Mouse (Mus musculus) midbrain, embryonic 14.5 days (tissue): ENCODE results near the gene Dcn. TPM values are rescaled to one million over a fixed set of nuclear protein-coding genes. Genes with fewer than 3 reads are reported as not detected.

ENCODE experiments used
- ATAC-seq: fragments of 200-750 bp; cut with Nextera tagmentation; 2 replicates; pipeline ENCODE4 v1.8.0; 2017; ENCODE audit warnings: moderate number of reproducible peaks, moderate library complexity; ENCODE audit not compliant: low FRiP score, low TSS enrichment
- DNase-seq: peaks from one replicate; pipeline ENCODE4 v3.0.0-alpha.2; 2015
- H3K27ac ChIP-seq: fragments of 300-500 bp; sonication (generic); replicated peaks from 2 replicates; pipeline ENCODE4 v1.5.1; 2014; ENCODE audit warnings: mild to moderate bottlenecking, low read depth, low read length, moderate library complexity
- H3K27me3 ChIP-seq: fragments of 300-500 bp; sonication (generic); 2 replicates; pipeline ENCODE4 v1.6.1; 2014; ENCODE audit warnings: low read length, control low read depth, mixed read lengths; ENCODE audit not compliant: control insufficient read depth, insufficient read depth
- H3K36me3 ChIP-seq: fragments of 300-500 bp; sonication (generic); 2 replicates; pipeline ENCODE4 v1.6.1; 2014; ENCODE audit warnings: low read length, control low read depth; ENCODE audit not compliant: control insufficient read depth, insufficient read depth
- H3K4me1 ChIP-seq: fragments of 300-500 bp; sonication (generic); 2 replicates; pipeline ENCODE4 v1.6.1; 2014; ENCODE audit warnings: mild to moderate bottlenecking, antibody characterized with exemption, low read length, control low read depth; ENCODE audit not compliant: control insufficient read depth, insufficient read depth
- H3K4me2 ChIP-seq: fragments of 300-500 bp; sonication (generic); 2 replicates; pipeline ENCODE4 v1.6.1; 2014; ENCODE audit warnings: mild to moderate bottlenecking, low read length, moderate library complexity
- H3K4me3 ChIP-seq: fragments of 300-500 bp; sonication (generic); replicated peaks from 2 replicates; pipeline ENCODE4 v1.5.1; 2014; ENCODE audit warnings: low read depth, low read length
- H3K9ac ChIP-seq: fragments of 300-500 bp; sonication (generic); replicated peaks from 2 replicates; pipeline ENCODE4 v1.6.1; 2014; ENCODE audit warnings: mild to moderate bottlenecking, low read length, moderate library complexity
- H3K9me3 ChIP-seq: fragments of 300-500 bp; sonication (generic); 2 replicates; pipeline ENCODE4 v1.6.1; 2016; ENCODE audit warnings: low read length, control low read depth, mixed read lengths; ENCODE audit not compliant: control insufficient read depth
- WGBS: fragments of 180-500 bp; shearing (Covaris S2); extraction: QIAGEN DNeasy Blood & Tissue Kit; methylation state at CpG from one replicate; pipeline ENCODE4 v1.1.7; 2014; 5-methylcytosine and 5-hydroxymethylcytosine counted together
- polyA plus RNA-seq: library from polyadenylated mRNA; unstranded; fragments of >200 nt; fragmentation: Nextera tagmentation; extraction: Ambion mirVana; gene quantifications from 2 replicates; pipeline ENCODE4 v1.2.1, GENCODE M21; 2014

The Dcn gene
- polyA plus RNA-seq, 1 experiment from 2014 or later: 75.1 TPM

DNA sequence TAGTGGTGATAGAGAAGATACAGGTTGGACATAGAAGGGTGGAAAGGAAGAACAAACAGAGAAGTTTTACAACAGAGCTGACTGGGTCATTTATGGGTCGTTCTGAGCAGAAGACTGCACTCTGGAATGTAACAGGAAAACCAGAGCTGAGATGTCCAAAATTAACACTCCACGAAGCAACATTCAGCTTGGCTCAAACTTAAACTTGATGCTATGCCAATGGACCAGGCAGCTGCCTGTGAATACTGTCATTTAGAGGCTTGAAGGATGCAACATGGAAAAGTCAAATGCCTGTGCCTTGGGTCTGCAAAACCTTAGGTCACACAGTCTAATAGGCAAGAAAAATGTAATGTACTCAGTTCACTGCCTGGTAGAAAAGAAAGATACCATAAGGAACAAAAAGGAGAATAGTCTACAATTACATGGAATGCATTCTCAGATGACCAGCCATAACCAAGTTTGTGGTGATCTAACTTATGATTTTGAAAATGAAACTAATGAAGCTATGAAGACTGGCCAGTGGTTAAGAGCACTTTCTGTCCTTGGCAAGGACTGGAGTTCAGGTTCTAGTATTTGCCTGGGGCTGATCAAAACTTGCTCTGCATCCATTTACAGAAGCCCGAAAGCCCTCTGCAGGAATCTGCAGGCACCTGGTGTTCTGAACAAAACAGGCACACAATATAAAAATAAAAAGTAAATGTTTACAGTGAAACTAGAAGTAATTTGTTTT is 9.8 kb upstream of the Dcn start:
- H3K27ac ChIP-seq: no peak overlapping the region
- H3K27me3 ChIP-seq: no peaks in the 10 kb centered on the region
- no peaks in the 10 kb centered on the region for H3K36me3 ChIP-seq
- H3K9ac ChIP-seq: no peak overlapping the region
- H3K4me1 ChIP-seq: 0 out of 2 replicates have a peak, but pooled peaks cover 3% of the 10 kb centered on the region
- ATAC-seq: no peak
- H3K9me3 ChIP-seq: no peaks in the 10 kb centered on the region
- no peak overlapping the region for H3K4me2 ChIP-seq
- no peak for DNase-seq
- H3K4me3 ChIP-seq: no peak overlapping the region
- WGBS: 89% methylated on average over 3 of the region's 3 CpGs

DNA sequence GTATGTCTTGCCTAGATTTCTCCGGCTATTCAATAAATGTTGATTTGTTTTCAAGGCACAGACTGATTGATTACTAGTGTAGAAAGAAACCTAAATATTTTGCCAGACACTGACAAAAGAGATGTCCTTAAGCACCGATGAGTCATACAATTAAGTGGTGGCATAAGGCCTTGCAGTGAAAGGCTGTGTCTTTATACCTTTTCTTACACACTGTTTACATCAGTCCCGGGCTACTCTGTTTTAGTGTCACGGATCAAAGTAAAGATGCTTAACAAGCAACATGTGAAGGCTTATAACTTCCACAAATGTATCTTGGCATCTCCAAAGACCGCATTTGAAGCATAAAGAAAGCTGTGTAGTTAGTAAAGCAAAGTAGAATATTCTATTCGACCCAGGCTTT is 3.9 kb upstream of the Dcn start:
- H3K9me3 ChIP-seq: no peaks in the 10 kb centered on the region
- ATAC-seq (no peak), DNase-seq (no peak)
- H3K36me3 ChIP-seq: no peaks in the 10 kb centered on the region
- H3K4me3 ChIP-seq: no peak overlapping the region
- H3K9ac ChIP-seq: no peak overlapping the region
- WGBS: 89% methylated on average over 6 of the region's 6 CpGs
- peaks cover 8% of the 10 kb centered on the region; the same call in 1 of the 2 replicates for H3K4me1 ChIP-seq
- H3K27me3 ChIP-seq: no peaks in the 10 kb centered on the region
- no peak overlapping the region for H3K27ac ChIP-seq
- H3K4me2 ChIP-seq: no peak overlapping the region

GRCm38 (mm10) chr10:97478259-97478658 is 1.1 kb upstream of the Dcn start:
- no peaks in the 10 kb centered on the region for H3K9me3 ChIP-seq
- no peak overlapping the region for H3K4me3 ChIP-seq
- no peak for ATAC-seq
- DNase-seq: no peak
- no peaks in the 10 kb centered on the region for H3K27me3 ChIP-seq
- peaks cover 6% of the 10 kb centered on the region; the same call in 1 of the 2 replicates for H3K4me1 ChIP-seq
- H3K27ac ChIP-seq: no peak overlapping the region
- no peaks in the 10 kb centered on the region for H3K36me3 ChIP-seq
- H3K9ac ChIP-seq: no peak overlapping the region
- no peak overlapping the region for H3K4me2 ChIP-seq
- WGBS: 63% methylated on average over 3 of the region's 3 CpGs

GRCm38 (mm10) chr10:97482150-97482549 is 2.7 kb downstream of the Dcn start:
- Histone ChIP-seq H3K9ac (no peak overlapping the region), H3K27ac (no peak overlapping the region), H3K27me3 (no peaks in the 10 kb centered on the region), H3K4me3 (no peak overlapping the region), H3K4me1 (peaks cover 6% of the 10 kb centered on the region; the same call in 1 of the 2 replicates), H3K36me3 (no peaks in the 10 kb centered on the region), H3K4me2 (no peak overlapping the region), H3K9me3 (no peaks in the 10 kb centered on the region)
- WGBS: 89% methylated on average over 5 of the region's 5 CpGs
- ATAC-seq (no peak), DNase-seq (no peak)

- ATAC-seq (no peak), DNase-seq (no peak)
- Histone ChIP-seq H3K9ac (no peak overlapping the region), H3K4me1 (peaks cover 3% of the 10 kb centered on the region; the same call in 1 of the 2 replicates), H3K27me3 (no peaks in the 10 kb centered on the region), H3K9me3 (no peaks in the 10 kb centered on the region), H3K4me2 (no peak overlapping the region), H3K4me3 (no peak overlapping the region), H3K36me3 (no peaks in the 10 kb centered on the region), H3K27ac (no peak overlapping the region)
- WGBS: 96% methylated on average over 2 of the region's 2 CpGs
These were observed 4.6 kb downstream of the Dcn start for GRCm38 (mm10) chr10:97484049-97484448.

DNA sequence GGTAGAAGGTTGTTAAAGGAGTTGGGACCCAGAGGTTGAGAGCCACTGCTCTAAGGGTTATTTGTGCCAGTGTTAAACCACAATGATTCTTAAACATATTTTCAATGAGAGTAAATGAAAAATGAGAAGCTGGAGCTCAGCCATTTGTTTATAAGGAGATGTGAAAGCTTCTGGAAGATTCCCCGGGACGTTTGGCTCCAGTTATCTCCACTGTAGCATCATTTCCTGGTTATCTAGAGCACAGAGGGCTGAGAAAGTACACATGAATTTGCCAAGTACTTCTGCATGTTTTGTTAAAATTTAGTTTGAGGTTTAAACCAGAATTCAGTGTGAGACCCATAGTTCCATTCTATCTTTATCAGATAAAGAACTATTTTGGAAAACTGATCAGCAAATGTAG is 5.7 kb downstream of the Dcn start:
- Histone ChIP-seq H3K9me3 (no peaks in the 10 kb centered on the region), H3K27ac (no peak overlapping the region), H3K4me1 (no peaks in the 10 kb centered on the region), H3K4me3 (no peak overlapping the region), H3K9ac (no peak overlapping the region), H3K27me3 (no peaks in the 10 kb centered on the region), H3K36me3 (no peaks in the 10 kb centered on the region), H3K4me2 (no peak overlapping the region)
- DNase-seq: no peak
- 93% methylated on average over 2 of the region's 2 CpGs for WGBS
- ATAC-seq: no peak

- Histone ChIP-seq H3K36me3 (no peaks in the 10 kb centered on the region), H3K4me2 (no peak overlapping the region), H3K9ac (no peak overlapping the region), H3K27ac (no peak overlapping the region), H3K4me1 (no peaks in the 10 kb centered on the region), H3K4me3 (no peak overlapping the region), H3K9me3 (no peaks in the 10 kb centered on the region), H3K27me3 (no peaks in the 10 kb centered on the region)
- DNase-seq (no peak), ATAC-seq (no peak)
These were observed 6.7 kb downstream of the Dcn start for GRCm38 (mm10) chr10:97486085-97486484.

DNA sequence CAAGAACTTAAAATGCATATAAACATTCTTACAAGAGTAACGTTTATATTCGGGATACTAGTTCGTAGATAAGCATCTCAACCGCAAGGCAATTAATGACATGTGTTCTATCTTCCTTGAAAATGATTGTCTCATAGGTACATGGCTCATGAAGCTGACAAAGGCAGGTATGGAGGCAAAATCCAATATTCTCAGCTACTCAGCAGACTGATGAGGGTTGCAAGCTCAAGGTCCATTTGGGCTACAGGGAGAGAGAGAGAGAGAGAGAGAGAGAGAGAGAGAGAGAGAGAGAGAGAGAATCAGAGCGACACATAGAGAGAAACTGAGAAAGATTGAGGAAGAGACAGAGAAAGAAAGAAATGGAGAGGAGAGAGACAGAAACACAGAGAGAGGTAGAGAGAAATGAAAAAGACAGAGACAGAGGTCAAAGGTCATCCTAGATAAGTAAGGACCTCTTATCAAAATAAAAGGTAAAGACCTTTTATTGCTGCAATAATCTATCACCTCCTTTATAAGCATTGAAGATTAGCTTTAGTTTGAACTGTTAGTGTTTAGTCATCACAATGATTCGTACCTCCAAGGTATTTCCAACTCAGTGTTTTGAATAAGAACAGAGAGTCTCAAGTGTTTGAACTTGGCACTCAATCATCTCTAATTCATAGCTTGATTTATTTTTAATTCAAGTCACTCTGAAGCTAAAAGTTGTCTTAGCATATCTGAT is 8.0 kb downstream of the Dcn start:
- Histone ChIP-seq H3K4me1 (no peaks in the 10 kb centered on the region), H3K9ac (no peak overlapping the region), H3K27me3 (no peaks in the 10 kb centered on the region), H3K36me3 (no peaks in the 10 kb centered on the region), H3K9me3 (no peaks in the 10 kb centered on the region), H3K4me2 (no peak overlapping the region), H3K27ac (no peak overlapping the region), H3K4me3 (no peak overlapping the region)
- no peak for DNase-seq
- WGBS: 92% methylated on average over 6 of the region's 6 CpGs
- ATAC-seq: no peak
